Mouse (Mus musculus) heart, adult 10 weeks (tissue): ENCODE measurements around the gene Olfr742. TPM values are rescaled to one million over a fixed set of nuclear protein-coding genes. Genes with fewer than 3 reads are reported as not detected.

Experiments used
- polyA plus RNA-seq: library from polyadenylated mRNA; stranded (reverse); fragments of 350-450 nt; fragmentation: Illumina TruSeq; extraction: RNeasy Lipid Tissue Mini Kit (QIAGEN cat#74804); gene quantifications from one replicate; pipeline ENCODE4 v1.2.3, GENCODE M21; 2014; ENCODE audit warnings: low read depth, low replicate concordance

Olfr742 gene
- polyA plus RNA-seq, result not detected

GRCm38 (mm10) chr14:50503300-50503699 lies at the start of gene Olfr742:
TSS of gene Olfr742 (plus strand) at chr14:50503600.

GRCm38 (mm10) chr14:50472438-50472837 lies 31.0 kb upstream of the Olfr742 start, which contains the start of gene Olfr741:
TSS of gene Olfr741 (plus strand) at chr14:50472738.

GRCm38 (mm10) chr14:50521539-50521938 lies 18.1 kb downstream of the Olfr742 start, which contains the start of gene Olfr743:
TSS of gene Olfr743 (plus strand) at chr14:50521839.

Other genes with a start within 250 kb of the Olfr742 start
- gene Olfr732, start 219.4 kb upstream of the Olfr742 start, polyA plus RNA-seq, result not detected
- not detected for gene Olfr733, start 202.1 kb upstream of the Olfr742 start, polyA plus RNA-seq
- not detected for gene Olfr734, start 176.8 kb upstream of the Olfr742 start, polyA plus RNA-seq
- gene Olfr735, start 154.7 kb upstream of the Olfr742 start, polyA plus RNA-seq, result not detected
- not detected for gene Tlr11, start 145.7 kb upstream of the Olfr742 start, polyA plus RNA-seq
- gene Olfr736, start 122.4 kb upstream of the Olfr742 start, polyA plus RNA-seq, result not detected
- gene Olfr738, start 96.0 kb upstream of the Olfr742 start, polyA plus RNA-seq, result not detected
- gene Olfr739, start 85.0 kb upstream of the Olfr742 start, polyA plus RNA-seq, result not detected
- gene Olfr740, start 58.1 kb upstream of the Olfr742 start, polyA plus RNA-seq, result not detected
- not detected for gene Olfr741, start 30.9 kb upstream of the Olfr742 start, polyA plus RNA-seq
- gene Olfr743, start 18.2 kb downstream of the Olfr742 start, polyA plus RNA-seq, result not detected
- not detected for gene Olfr744, start 111.3 kb downstream of the Olfr742 start, polyA plus RNA-seq
- not detected for gene Olfr745, start 135.8 kb downstream of the Olfr742 start, polyA plus RNA-seq
- not detected for gene Olfr746, start 143.5 kb downstream of the Olfr742 start, polyA plus RNA-seq
- gene Olfr747, start 189.6 kb downstream of the Olfr742 start, polyA plus RNA-seq, result not detected
- not detected for gene Olfr748, start 203.8 kb downstream of the Olfr742 start, polyA plus RNA-seq
- gene Olfr749, start 241.5 kb downstream of the Olfr742 start, polyA plus RNA-seq, result not detected